Mouse (Mus musculus) megakaryocyte, embryonic 14.5 days (primary cell): ENCODE data around the gene Olfr1049.

Experiments used
- FLI1 ChIP-seq: IDR thresholded peaks from 2 replicates; pipeline ENCODE4 v1.6.1; 2012; ENCODE audit warnings: low read length, inconsistent platforms, mixed read lengths
- GATA1 ChIP-seq: IDR thresholded peaks from 3 replicates; pipeline ENCODE4 v1.6.1; 2012; ENCODE audit warnings: mixed read lengths, low read length, inconsistent platforms, borderline replicate concordance

GRCm38 (mm10) chr2:86219214-86219613 lies 38.9 kb downstream of the Olfr1049 start, which contains the start of gene Olfr1046:
- no peak for TF ChIP-seq GATA1
- no peak for TF ChIP-seq FLI1
